Mouse (Mus musculus) gastrocnemius, postnatal 14 days (tissue): Measurements from ENCODE around the gene Vamp4. TPM values are rescaled to one million over a fixed set of nuclear protein-coding genes. Genes with fewer than 3 reads are reported as not detected.
"Not testable (repeated sequence)": the region's sequence is repeated elsewhere in the genome, so short reads cannot be mapped to it uniquely, and the experiment has no call there.

ENCODE experiments used
- DNase-seq: peaks from one replicate; pipeline ENCODE4 v3.0.0; 2021; ENCODE audit warnings: mixed read lengths
- intact Hi-C: fragments of 180-260 bp; cut with DNase I; formaldehyde crosslinking; loops from one replicate; pipeline ENCODE4 v1.15.1; 2025; ENCODE audit warnings: low total_unique reads
- total RNA-seq, 2 experiments: library from RNA; stranded (reverse); gene quantifications; 2 replicates each; pipeline ENCODE4 v1.2.3; 2021

The Vamp4 gene
- total RNA-seq, 2 experiments from 2014 or later: 14.6 to 16.0 TPM

DNA sequence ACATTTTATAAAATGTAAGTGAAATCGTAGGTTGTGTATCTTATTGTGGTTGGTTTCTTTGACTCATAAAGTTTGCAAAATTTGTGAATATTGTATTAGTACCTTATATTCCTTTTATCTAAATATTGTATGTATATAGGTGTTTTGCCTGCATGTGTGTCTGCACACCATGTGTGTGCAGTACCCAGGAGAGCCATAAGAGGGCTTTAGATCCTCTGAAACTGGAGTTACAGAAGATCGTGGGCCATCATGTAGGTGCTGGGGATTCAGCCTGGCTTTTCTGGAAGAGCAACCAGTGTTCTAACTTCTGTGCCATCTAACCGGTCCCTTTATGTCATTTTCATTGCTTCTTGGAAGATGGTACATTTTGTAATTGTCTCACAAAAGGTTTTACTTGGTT lies 4.8 kb downstream of the Vamp4 start:
- no peak for DNase-seq

DNA sequence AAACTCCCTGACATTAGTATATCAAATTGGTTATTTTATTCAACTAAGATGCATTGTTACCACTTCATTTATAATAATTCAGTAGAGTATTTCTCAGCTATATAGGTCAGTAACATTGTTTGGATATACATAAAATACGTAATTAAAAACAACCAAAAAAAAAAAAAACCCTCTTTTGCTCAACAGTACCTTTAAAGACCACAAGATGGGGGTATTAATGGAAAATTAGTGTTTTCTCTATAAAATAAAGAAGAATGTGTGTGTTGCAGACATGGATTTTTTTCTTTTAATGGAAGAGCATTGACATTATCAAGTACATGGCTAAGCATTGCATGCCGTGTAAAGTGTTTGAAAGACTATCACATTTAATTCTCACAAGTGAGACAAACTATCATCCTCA lies 12.6 kb downstream of the Vamp4 start:
- intact Hi-C loops: no loop called here
- no peak for DNase-seq

More for the DNA sequence above, 4.8 kb downstream of the Vamp4 start:
- intact Hi-C loops: no loop called here

DNA sequence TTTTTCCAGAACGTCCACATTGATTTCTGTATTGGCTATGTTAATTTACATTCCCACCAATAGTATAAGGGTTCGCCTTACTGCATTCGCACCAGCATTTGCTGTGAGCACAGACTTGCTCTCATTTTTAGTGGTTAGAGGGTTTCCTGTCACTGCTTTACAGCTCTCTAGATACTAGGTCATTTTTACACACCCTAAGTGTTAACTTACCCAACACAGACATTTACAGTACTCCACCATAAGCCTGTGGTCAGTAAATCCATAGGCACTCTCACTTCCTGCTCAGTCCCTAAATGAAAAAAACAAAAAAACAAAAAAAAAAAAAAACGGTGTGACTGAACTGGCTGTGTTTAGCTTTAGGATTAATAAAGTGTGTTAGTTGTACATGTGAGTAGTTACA lies 16.0 kb downstream of the Vamp4 start:
- DNase-seq: no peak
- intact Hi-C loops: no loop called here

DNA sequence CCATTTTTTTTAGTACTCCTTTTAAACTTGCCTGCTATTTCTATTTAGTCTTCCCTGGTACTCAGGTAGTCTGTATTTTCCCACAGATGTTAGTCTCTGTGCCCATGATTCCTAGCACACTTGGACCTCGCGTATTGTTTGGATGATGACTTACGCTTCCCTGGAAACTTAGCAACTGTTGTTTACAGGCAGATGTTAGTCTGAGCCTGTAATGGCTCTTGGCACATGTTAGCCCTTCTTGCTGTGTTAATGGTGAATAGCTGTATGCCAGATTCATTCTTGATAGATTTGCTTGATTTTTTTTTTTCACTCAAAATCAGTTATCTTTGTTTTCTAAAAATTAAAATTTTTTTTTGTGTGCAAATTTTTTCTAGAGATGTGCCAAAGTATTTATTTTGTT lies 18.3 kb downstream of the Vamp4 start:
- DNase-seq: no peak

DNA sequence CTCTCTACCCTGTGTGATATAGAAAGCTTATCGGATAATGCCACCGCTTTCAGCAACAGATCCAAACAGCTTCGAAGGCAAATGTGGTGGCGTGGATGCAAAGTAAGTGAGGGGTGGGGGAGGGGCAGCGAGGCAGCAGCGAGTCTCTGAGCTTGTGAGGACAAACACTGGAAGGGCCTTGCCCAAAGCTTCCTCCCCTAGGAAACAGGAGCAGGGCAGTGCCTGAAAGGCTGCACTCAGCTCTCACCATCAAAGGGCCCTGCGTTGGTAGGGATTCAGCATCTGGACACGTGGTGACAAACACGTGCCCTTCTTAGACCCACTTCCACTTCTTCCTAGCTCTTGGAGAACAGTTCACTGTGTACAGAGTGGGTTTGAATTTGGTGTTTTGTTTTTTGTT lies 19.1 kb downstream of the Vamp4 start:
- intact Hi-C loops: no loop called here
- DNase-seq: peak; percentile 17

More for the DNA sequence above, 18.3 kb downstream of the Vamp4 start:
- intact Hi-C loops: no loop called here

DNA sequence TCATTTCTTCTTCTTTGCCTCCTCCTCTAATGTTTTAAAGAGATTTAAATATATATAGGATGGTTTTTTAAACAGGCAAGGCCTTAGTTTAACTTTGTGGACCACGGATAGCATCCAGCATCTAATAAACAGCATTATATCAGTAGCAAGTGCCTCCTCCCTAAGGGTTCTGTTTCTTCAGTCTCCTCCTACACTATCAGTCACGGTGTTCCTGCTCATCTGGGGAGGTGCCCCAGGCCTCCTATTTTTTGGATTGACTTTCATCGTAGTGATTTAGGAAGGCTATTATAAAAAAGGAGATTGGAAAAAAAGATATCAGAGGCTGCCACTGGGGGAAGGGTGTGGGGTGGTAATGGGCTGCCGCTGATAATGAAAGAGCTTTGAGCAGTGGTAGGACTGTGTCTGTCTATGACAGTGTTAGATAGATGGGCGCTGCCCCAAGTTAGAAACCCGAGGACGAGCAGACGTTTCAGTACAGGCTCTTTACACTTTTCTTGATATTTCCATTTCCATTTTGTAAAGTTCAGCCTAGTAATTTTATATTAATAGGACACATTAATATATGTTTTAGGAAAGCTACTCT lies 20.2 kb downstream of the Vamp4 start:
- no peak for DNase-seq
- intact Hi-C loops: no loop called here

DNA sequence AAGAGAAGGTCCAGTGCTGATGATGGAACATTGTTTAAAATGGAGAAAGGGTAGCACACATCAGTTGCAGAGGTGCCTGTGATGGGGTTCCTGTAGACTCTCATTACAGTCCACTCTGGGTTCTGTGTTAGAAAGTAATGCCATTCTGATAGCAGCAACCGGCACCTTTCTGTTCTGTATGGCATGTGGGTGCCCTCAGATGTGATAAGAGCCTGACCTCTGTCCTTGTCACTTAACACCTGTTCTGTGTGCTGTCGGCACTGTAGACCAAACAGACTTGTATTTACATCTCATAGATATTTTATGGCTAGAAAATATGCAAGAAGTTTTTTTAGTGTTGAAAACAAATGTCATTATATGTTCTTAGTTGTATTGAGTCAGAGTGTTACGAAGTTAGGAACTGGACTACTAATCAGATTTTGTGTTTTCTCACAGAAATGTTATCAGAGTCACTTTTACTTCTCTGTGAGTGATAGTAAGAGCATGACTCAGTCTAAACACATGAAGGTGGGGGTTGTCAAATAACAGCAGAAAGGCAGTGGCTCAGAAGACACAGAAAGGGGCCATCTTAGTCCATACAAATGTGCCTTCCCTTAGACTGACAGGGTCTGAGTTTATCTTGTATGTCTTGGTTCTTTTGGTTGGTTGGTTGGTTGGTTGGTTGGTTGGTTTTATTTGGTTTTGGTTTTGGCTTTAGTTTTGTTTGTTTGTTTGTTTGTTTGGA lies 27.2 kb downstream of the Vamp4 start:
- intact Hi-C loops: no loop called here
- DNase-seq: no peak

DNA sequence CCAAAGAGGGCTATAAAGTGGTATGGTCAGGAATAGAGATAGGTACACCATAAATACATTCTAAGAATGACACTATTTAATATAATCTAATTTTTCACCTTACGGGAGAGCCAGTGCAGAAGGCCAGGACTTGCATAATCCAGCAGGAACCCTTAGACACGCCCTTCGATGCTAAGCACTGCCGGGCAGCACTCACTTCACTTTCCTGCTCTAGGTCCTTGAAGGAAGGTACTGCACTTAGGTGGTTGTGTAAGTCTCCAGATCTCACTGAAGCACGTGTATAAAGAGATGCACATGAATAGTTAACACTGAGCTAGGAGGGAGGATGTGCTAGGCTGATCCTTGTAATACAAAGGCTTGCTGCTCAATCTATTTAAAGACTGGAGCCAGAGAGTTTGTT lies 29.3 kb downstream of the Vamp4 start:
- intact Hi-C loops: no loop called here
- DNase-seq: no peak

DNA sequence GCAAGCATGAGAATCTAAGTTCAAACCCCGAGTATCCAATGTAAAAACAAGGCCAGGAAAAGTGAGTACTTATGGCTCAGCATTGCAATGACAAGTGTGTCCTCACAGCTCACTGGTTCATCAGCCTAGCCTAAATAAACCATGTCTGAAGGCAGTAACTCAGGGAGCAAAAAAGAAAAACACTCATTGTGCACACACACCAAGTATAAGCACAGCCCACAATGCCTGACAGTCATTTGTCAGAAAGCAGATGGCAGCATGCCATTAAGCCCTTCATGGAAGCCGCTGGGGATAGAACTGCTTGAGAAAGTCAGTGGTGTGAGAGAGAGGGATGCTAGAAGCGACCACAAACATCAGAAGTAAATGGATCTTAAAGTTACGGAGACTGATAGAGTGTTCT lies 31.0 kb downstream of the Vamp4 start:
- no peak for DNase-seq
- intact Hi-C loops: no loop called here

DNA sequence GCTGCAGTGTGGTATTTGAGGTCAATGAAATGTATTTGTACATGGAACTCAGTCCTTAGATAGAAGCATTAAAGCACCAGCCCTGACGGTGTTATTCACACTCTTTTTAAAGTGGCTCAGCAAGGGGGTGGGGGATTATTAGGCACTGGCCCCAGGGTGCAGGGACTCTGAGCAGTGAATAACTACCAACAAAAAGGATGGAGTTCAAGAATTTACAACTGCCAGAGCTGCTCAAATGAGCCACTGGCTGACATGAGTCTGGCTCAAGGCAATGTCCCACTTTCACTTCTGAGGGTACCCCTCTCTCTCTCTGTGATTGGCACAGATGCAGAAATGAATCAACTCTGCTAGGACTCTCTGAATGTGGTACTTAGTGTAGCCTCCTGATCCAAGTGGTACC lies 37.8 kb downstream of the Vamp4 start:
- DNase-seq: no peak

DNA sequence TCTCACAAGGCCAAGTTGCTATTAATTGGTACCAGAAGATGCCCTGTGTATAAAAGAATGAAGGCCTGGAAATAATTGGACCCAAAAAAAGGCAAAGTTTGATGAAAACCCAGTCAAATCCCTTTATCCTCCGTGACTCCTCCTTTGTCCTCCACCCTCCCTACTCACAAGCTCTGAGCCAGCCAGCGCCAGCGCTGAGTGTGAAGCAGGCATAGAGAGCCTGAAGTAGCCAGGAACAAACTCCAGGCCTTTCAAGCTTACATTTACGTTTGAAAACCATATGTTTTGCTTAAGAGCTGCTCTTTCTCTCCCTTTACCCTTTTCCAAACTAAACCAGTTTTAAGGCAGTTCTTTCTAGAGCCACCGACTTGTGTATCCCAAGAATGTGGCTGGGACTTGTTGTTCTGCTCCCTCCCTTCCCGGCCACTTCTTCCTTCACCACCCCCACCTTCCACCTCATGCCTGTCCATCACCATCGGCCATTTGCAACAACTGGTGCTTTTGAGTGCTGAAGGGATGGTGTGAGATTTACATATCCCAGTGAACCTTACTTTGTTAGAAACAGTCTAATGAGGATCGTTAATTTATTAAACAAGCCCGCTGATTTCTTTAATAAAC lies 39.4 kb downstream of the Vamp4 start:
- intact Hi-C loops: no loop called here
- no peak for DNase-seq

More for the DNA sequence above, 37.8 kb downstream of the Vamp4 start:
- intact Hi-C loops: no loop called here

DNA sequence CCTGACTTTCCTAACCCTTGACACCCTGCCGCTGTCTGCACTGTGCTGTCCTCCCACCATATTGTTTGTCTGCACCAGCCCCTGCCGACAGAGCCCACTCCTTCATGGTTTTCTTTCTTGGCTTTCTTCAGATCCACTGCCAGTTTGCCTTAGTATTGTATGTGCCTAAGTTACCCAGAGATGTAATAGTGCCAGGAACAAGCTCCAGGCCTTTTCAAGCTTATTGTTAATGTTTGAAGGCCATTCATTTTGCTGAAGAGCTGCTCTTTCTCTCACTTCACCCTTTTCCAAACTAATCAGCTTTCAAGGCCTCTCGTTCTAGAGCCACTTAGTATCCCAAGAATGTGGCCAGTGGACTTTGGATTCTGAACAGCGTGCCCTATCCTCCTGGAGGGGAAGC lies 40.9 kb downstream of the Vamp4 start:
- DNase-seq: no peak
- intact Hi-C loops: no loop called here

DNA sequence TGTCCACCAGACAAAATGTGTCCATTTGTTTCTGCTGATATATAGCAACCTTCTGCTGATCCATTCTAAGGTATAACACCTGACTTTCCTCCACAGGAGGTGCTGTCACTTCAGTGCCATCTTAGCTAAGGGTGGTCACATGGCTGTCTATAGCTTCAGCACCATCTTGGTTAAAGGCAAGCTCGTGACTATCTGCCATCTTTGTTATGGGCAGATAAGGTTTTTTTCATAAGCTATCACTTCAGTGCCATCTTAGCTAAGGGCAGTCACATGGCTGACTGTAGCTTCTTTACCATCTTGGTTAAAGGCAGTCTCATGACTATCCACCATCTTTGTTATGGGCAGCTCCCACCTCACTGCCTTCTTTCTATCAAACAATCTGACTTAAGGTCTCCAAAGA lies 45.2 kb downstream of the Vamp4 start:
- intact Hi-C loops: no loop called here

DNA sequence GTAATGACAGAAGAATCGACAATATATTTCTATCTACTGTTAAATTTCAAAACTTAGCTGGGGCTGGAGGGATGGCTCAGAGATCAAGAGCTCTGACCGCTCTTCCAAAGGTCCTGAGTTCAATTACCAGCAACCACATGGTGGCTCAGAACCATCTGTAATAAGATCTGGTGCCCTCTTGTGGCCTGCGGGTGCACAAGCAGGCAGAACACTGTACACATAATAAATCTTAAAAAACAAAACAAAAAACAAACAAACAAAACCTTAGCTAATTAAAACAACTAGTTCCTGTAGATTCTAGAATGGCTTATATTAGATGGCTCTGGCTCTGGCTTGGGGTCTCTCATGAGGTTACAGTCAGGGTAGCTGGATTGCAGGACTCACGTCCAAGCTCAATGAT lies 50.2 kb downstream of the Vamp4 start:
- intact Hi-C loops: loop anchor here (5.0 kb wide), 1 partner anchor 153 kb away; no protein-coding TSS in a partner anchor
- no peak for DNase-seq

More for the DNA sequence above, 45.2 kb downstream of the Vamp4 start:
- DNase-seq: no peak

DNA sequence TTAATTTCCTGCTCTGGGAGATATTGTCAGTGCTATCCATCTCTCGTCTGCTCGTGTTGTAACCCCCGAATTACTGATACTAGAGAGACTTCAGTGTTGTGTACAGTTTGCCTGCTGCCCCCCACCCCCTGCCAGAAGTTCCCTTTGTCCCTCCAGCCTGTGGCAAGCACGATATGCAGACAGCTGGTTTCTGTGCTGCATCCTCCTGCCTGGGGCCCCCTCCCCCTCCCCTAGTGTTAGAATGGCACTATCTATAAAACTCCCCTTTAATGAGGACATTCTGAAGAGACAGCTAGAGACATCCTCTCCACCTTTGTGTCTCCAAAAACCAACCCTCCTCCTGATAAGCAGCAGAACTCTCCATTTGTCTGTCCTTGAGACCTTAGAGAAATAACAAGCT lies 53.6 kb downstream of the Vamp4 start:
- DNase-seq: no peak
- intact Hi-C loops: loop anchor here (5.0 kb wide), 1 partner anchor 157 kb away; no protein-coding TSS in a partner anchor

DNA sequence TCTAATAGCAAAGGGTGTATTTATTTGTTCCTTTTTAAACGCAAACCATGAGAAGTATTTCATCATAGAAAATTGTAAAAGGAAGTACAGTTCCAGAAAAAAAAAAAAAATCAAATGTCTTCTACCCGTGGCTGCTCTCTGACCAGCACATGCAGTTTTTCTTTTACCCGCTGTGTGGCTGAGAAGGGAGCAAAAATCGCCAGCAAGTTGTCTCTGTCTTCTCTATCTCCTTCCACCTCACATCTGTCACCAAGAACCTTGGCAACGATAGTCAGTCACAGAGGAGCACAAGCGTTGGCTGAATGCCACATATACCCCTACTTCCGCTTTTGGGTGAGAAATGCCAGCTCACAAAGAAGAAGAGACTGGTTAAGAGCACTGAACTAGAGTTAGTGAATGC lies 54.9 kb downstream of the Vamp4 start:
- intact Hi-C loops: no loop called here
- DNase-seq: no peak

DNA sequence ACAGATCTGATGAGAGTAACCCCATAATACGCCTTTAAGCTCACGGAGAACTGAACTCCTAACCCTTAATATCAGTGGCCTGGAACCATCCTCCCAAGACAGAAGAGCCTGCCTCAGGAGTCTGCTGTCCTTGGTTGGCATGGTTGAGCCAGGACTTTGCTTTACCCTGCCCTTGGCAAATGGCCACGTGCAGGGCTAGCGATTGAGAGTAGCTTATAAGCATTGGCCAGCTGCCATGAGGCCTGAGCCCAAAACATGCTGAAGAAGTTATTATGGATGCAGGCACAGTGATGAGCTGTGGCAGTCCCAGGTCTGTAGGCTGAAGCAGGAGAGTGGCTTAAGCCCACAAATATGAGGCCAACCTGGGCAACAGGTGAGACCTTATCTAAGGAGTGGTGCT lies 57.5 kb downstream of the Vamp4 start:
- intact Hi-C loops, DNase-seq: not testable (repeated sequence)

DNA sequence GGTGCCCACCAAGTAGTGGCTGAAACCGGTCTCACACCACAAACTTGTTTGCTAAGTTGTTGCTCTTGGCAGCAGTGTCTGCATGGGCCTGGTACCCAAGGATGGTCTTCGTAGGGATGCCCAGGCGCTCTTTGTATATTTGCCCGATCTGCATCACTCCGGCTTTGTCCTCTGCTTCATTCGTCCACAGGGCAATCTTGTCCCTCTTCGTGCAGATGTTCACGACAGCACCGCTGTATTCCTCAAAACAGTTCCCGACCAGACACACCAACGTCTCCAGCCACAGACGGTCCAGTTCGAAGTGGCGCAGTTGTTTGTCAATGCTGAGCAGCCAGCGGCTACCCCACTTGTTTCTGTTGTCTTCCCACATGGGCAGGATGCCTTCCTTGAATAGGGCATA lies 58.0 kb downstream of the Vamp4 start:
- intact Hi-C loops, DNase-seq: not testable (repeated sequence)

DNA sequence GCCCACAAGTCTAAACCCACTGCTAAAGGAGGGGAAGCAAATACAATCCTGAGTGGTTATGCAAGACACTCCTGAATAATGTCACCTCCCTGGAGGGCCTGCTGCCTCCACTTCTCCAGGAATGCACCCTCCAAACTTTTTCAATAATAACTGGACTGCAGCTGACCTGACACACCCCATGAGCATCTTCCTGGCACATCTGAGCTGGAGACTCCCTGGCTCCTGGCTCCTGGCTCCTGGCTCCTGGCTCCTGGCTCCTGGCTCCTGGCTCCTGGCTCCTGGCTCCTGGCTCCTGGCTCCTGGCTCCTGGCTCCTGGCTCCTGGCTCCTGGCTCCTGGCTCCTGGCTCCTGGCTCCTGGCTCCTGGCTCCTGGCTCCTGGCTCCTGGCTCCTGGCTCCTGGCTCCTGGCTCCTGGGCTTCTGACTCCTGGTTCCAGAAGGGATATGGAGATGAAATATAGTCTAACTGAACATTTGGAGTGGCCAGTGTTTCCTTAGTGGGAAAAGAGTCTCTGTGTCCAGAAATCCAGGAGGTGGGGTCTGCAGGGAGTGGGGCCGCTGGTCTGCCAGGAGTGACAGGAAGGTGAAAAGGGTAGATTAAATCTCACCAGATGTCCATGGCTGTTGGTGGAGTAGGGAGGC lies 65.1 kb downstream of the Vamp4 start:
- intact Hi-C loops: not testable (repeated sequence)
- peak; percentile 60 for DNase-seq

DNA sequence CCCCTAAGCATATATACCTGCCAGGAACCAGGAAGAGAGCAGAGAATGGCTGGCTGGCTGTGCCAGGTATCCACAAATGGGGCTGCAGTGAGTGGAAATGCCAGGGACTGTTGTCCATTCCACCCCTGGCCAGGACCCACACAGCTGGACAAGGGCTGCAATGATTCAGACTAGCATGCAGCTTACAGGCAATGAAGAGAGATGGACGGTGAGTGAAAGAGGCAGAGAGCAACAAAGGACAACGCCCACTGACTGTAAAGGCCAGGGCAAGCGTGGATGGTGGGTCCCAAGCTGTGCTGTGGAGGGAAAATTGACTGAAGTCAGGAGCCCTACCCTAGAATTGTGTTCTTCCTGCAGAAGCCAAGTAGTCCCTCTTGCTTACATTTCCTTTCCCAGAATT lies 66.2 kb downstream of the Vamp4 start:
- DNase-seq: no peak
- intact Hi-C loops: no loop called here
